Mouse (Mus musculus): ENCODE data around the gene Myo9a. TPM values are rescaled to one million over a fixed set of nuclear protein-coding genes. Genes with fewer than 3 reads are reported as not detected.
"Not testable (repeated sequence)": the region's sequence is repeated elsewhere in the genome, so short reads cannot be mapped to it uniquely, and the experiment has no call there.

The Myo9a gene
- polyA plus RNA-seq, 1 experiment from 2014 or later = 14.5 TPM

DNA sequence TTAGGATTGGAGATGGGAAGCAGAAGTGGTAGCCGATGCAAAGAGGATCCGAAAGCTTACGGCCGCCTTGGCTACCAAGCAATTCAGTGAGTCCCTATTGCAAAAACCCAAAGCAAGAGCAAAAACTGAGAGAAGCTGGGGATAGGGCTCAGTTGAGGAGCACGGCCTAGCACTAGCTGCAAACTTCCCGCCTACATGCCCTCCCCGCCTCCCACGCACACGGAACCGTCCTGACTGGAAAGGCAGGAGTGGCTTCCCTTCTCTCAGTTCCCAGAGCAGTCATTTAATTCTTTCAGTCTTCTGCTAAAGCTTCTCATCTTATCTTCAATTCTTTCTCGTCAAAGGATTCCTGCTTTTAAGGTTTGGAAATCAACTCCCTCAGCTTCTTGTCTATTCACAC, 1.7 kb upstream of the Myo9a start:
- Histone ChIP-seq H3K4me2 (ENCODE audit: low read length) (peak overlapping the region; percentile 73; the same call in 1 of the 2 replicates), H3K36me3 (ENCODE audit: insufficient read depth, low read length) (no peaks in the 10 kb centered on the region), H3K9ac (ENCODE audit: low read depth, low read length) (no peak overlapping the region), H3K4me3 (replicated peaks; ENCODE audit: low read depth, low read length) (no peak overlapping the region), H3K27me3 (ENCODE audit: insufficient read depth, low read length) (no peaks in the 10 kb centered on the region), H3K9me3 (replicated peaks; ENCODE audit: low read length) (no peaks in the 10 kb centered on the region), H3K27ac (peak overlapping the region; percentile 62), H3K4me1 (replicated peaks; ENCODE audit: insufficient read depth, low read length) (no peaks in the 10 kb centered on the region)
- DNase-seq (ENCODE audit: low spot score) (no peak), ATAC-seq (replicated peaks; ENCODE audit: low FRiP score, low read depth) (no peak)
- WGBS = 60% methylated on average over 11 of the region's 11 CpGs
- no peak for TF ChIP-seq CTCF (IDR thresholded peaks at IDR 0.05; ENCODE audit: low read depth)

DNA sequence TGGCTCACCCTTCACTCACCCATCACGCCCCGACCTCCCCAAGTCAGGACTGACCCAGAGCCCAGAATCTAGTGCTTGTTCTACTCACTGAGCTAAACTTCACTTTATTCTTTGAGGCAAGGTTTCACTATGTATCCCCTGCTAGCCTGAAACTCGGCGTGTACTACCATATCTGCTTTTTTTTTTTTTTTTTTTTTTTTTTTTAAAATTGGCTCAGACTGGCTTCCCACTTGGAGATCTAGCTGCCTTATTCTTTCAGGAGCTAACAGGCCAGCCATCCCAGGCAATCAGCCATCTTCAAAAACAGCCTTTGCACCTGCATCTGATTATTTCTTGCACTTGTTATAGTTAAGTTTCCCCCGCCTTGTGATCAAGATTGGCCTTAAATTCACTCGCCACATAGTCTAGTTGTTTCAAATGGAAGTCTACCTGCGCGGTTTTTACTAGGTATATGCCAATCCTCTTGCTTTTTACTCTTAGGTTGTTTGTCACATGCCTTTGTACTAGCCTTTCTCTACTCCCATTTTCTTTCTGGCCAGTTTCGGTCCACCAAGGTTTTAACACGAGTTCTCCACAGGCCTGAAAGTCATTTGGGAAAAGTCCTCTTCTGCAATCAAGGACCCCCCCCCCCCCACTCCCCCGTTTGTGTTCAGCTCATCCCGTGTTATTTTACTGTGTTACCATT, 973 bp upstream of the Myo9a start:
- H3K27ac ChIP-seq = peak overlapping the region; percentile 87
- no peaks in the 10 kb centered on the region for H3K36me3 ChIP-seq (ENCODE audit: insufficient read depth, low read length)
- no peaks in the 10 kb centered on the region for H3K9me3 ChIP-seq (replicated peaks; ENCODE audit: low read length)
- H3K4me2 ChIP-seq (ENCODE audit: low read length) = peak overlapping the region; percentile 73
- WGBS = 34% methylated on average over 12 of the region's 12 CpGs
- ATAC-seq (replicated peaks; ENCODE audit: low FRiP score, low read depth) (no peak), DNase-seq (ENCODE audit: low spot score) (no peak)
- peak overlapping the region; percentile 83 for H3K4me3 ChIP-seq (replicated peaks; ENCODE audit: low read depth, low read length)
- no peaks in the 10 kb centered on the region for H3K4me1 ChIP-seq (replicated peaks; ENCODE audit: insufficient read depth, low read length)
- H3K9ac ChIP-seq (ENCODE audit: low read depth, low read length) = peak overlapping the region; percentile 61
- no peak for TF ChIP-seq CTCF (IDR thresholded peaks at IDR 0.05; ENCODE audit: low read depth)
- H3K27me3 ChIP-seq (ENCODE audit: insufficient read depth, low read length) = no peaks in the 10 kb centered on the region

DNA sequence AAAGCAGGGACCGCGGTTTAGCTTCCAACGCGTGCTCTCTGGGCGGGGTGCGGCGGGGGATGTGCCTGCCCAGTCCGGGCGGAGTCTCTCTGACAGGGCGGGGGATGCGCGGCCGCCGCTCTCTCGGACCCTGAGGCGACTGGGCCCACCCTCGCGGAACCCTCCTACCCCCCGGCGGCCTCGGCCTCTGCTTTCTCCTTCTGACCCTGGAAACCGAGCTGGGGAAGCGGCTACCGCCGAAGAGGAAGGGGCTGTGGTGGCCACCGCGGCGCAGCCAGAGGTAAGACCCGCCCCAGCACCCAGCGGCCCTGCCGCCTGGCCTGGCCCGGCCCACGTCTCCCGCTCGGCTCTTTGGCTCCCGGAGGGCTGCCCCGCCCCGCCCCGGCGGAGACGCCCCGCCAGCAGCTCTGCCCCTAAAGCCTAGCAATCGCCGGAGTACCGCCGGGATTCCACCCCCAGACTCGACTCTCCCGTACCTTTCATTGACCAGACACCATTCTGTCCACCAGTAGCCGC, 428 bp downstream of the Myo9a start:
- H3K4me3 ChIP-seq (replicated peaks; ENCODE audit: low read depth, low read length) = peak overlapping the region; percentile 83
- under 1% methylated on average over 41 of the region's 49 CpGs for WGBS
- no peaks in the 10 kb centered on the region for H3K36me3 ChIP-seq (ENCODE audit: insufficient read depth, low read length)
- peak overlapping the region; percentile 89 for H3K9ac ChIP-seq (ENCODE audit: low read depth, low read length)
- H3K4me1 ChIP-seq (replicated peaks; ENCODE audit: insufficient read depth, low read length) = no peaks in the 10 kb centered on the region
- no peaks in the 10 kb centered on the region for H3K9me3 ChIP-seq (replicated peaks; ENCODE audit: low read length)
- peak; percentile 94 for ATAC-seq (replicated peaks; ENCODE audit: low FRiP score, low read depth)
- no peaks in the 10 kb centered on the region for H3K27me3 ChIP-seq (ENCODE audit: insufficient read depth, low read length)
- peak overlapping the region; percentile 75 for H3K4me2 ChIP-seq (ENCODE audit: low read length)
- TF ChIP-seq CTCF (IDR thresholded peaks at IDR 0.05; ENCODE audit: low read depth) = no peak
- peak; percentile 92 for DNase-seq (ENCODE audit: low spot score)
- peak overlapping the region; percentile 98 for H3K27ac ChIP-seq

DNA sequence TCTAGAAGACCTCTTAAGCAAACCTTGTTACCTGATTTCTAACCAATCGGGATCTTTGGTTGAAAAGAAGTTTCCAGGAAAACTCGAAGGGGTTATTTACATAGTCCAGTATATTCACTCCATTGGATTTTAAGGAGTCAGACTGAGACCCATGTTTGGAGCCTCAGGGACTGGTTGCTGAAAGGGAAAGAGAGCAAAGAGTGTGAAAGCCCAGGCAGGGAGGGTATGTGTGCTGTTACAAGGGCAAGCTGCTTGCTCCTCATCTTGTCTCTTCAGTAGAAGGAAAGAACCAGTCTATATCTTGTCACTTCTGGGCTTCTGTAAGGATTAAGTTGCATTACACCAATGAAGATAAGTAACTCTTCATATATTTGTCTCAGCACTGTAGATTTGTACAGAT, 1.3 kb downstream of the Myo9a start:
- no peak for ATAC-seq (replicated peaks; ENCODE audit: low FRiP score, low read depth)
- Histone ChIP-seq H3K4me1 (replicated peaks; ENCODE audit: insufficient read depth, low read length) (no peaks in the 10 kb centered on the region), H3K4me3 (replicated peaks; ENCODE audit: low read depth, low read length) (peak overlapping the region; percentile 83), H3K27me3 (ENCODE audit: insufficient read depth, low read length) (no peaks in the 10 kb centered on the region), H3K4me2 (ENCODE audit: low read length) (peak overlapping the region; percentile 75), H3K27ac (peak overlapping the region; percentile 98; the same call in 1 of the 2 replicates), H3K9ac (ENCODE audit: low read depth, low read length) (peak overlapping the region; percentile 89), H3K36me3 (ENCODE audit: insufficient read depth, low read length) (no peaks in the 10 kb centered on the region), H3K9me3 (replicated peaks; ENCODE audit: low read length) (no peaks in the 10 kb centered on the region)
- TF ChIP-seq CTCF (IDR thresholded peaks at IDR 0.05; ENCODE audit: low read depth) = no peak
- peak; percentile 37 for DNase-seq (ENCODE audit: low spot score)
- 2% methylated on average over 2 of the region's 2 CpGs for whole genome bisulfite sequencing

DNA sequence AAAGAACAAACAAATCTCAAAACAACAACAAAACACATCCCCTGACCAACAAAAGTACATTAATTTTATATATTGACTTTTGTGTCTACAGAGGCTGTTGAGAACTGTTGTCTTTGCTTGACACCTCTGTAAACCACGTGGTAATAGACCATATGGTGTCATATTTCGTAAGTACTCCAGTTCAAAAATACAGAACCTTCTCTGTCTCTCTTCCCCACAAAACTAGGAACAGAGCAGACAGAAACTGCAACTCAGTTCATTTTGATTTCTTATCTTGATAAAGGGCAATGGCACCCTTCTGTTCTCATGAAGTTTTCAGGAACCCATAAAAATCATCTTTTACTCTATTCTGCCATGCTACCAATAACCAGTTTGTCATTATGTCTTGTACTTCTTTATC, 4.5 kb downstream of the Myo9a start:
- no peaks in the 10 kb centered on the region for H3K27me3 ChIP-seq (ENCODE audit: insufficient read depth, low read length)
- 46% methylated on average over 2 of the region's 2 CpGs for WGBS

DNA sequence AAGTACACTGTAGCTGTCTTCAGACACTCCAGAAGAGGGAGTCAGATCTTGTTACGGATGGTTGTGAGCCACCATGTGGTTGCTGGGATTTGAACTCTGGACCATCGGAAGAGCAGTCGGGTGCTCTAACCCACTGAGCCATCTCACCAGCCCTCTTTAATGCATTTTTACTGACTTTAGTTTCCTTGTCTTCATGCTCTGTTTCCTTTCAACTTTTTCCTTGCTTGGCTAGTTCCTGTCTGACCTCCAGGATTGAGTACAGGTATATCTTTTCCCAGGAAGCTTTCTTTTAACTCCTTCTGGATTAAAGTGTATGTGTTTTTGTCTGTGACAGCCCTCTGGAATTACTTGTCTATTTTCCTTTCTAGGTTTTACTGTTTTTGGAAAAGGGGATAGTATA, 6.3 kb downstream of the Myo9a start:
- H3K4me1 ChIP-seq (replicated peaks; ENCODE audit: insufficient read depth, low read length); H3K9ac ChIP-seq (ENCODE audit: low read depth, low read length); H3K9me3 ChIP-seq (replicated peaks; ENCODE audit: low read length); DNase-seq (ENCODE audit: low spot score); H3K4me2 ChIP-seq (ENCODE audit: low read length); H3K36me3 ChIP-seq (ENCODE audit: insufficient read depth, low read length); H3K4me3 ChIP-seq (replicated peaks; ENCODE audit: low read depth, low read length); H3K27me3 ChIP-seq (ENCODE audit: insufficient read depth, low read length); H3K27ac ChIP-seq: not testable (repeated sequence)
- ATAC-seq (replicated peaks; ENCODE audit: low FRiP score, low read depth) = 0 out of 2 replicates have a peak, but pooled peaks have one; percentile 40
- 44% methylated on average over 2 of the region's 3 CpGs for WGBS

More for the DNA sequence above, 4.5 kb downstream of the Myo9a start:
- Histone ChIP-seq H3K27ac (no peak overlapping the region), H3K9me3 (replicated peaks; ENCODE audit: low read length) (no peaks in the 10 kb centered on the region), H3K4me1 (replicated peaks; ENCODE audit: insufficient read depth, low read length) (0 out of 2 replicates have a peak, but pooled peaks cover 2% of the 10 kb centered on the region), H3K36me3 (ENCODE audit: insufficient read depth, low read length) (no peaks in the 10 kb centered on the region), H3K9ac (ENCODE audit: low read depth, low read length) (no peak overlapping the region), H3K4me3 (replicated peaks; ENCODE audit: low read depth, low read length) (no peak overlapping the region), H3K4me2 (ENCODE audit: low read length) (no peak overlapping the region)
- TF ChIP-seq CTCF (IDR thresholded peaks at IDR 0.05; ENCODE audit: low read depth) = no peak
- DNase-seq (ENCODE audit: low spot score) (no peak), ATAC-seq (replicated peaks; ENCODE audit: low FRiP score, low read depth) (no peak)
